Mouse (Mus musculus) kidney, postnatal 4 days (tissue): ENCODE measurements around the gene Gm7030.
A peak's percentile ranks its signal among the peaks of the same experiment; 100 is the strongest.
"Not testable (repeated sequence)": the region's sequence is repeated elsewhere in the genome, so short reads cannot be mapped to it uniquely, and the experiment has no call there.

ENCODE experiments used
- DNase-seq, 2 experiments: peaks; one replicate each; pipeline ENCODE4 v3.0.0; 2021; ENCODE audit warnings: mixed read lengths in 2 of 2

Gm7030 gene

GRCm38 (mm10) chr17:36135421-36136231, 6.4 kb upstream of the Gm7030 start:
- DNase-seq, result not testable (repeated sequence)

- DNase-seq, result no peak
Measured at GRCm38 (mm10) chr17:36131516-36132265, 2.5 kb upstream of the Gm7030 start.

GRCm38 (mm10) chr17:36128525-36128924, 700 bp downstream of the Gm7030 start:
- DNase-seq, result not testable (repeated sequence)

- not testable (repeated sequence) for DNase-seq
Measured at GRCm38 (mm10) chr17:36124111-36124510, 5.1 kb downstream of the Gm7030 start.

- DNase-seq, result peak; percentile 18 to 35
Measured at GRCm38 (mm10) chr17:36121352-36122020, 7.7 kb downstream of the Gm7030 start, which contains the start of gene Gm19684. Gene Gm19684, plus strand, starts transcription at chr17:36121678.

- not testable (repeated sequence) for DNase-seq
Measured at GRCm38 (mm10) chr17:36120839-36121238, 8.4 kb downstream of the Gm7030 start.

- not testable (repeated sequence) for DNase-seq
Measured at GRCm38 (mm10) chr17:36116545-36116944, 12.7 kb downstream of the Gm7030 start.

- peak; percentile 53 to 66 for DNase-seq
Measured at GRCm38 (mm10) chr17:36113979-36114593, 15.1 kb downstream of the Gm7030 start.

GRCm38 (mm10) chr17:36111510-36111868, 17.7 kb downstream of the Gm7030 start:
- peak in 1 of 2 experiments; percentile 30 for DNase-seq

GRCm38 (mm10) chr17:36110641-36111509, 18.4 kb downstream of the Gm7030 start:
- DNase-seq, result peak; percentile 29 to 39

- not testable (repeated sequence) for DNase-seq
Measured at GRCm38 (mm10) chr17:36110129-36110528, 19.1 kb downstream of the Gm7030 start.

- DNase-seq, result not testable (repeated sequence)
Measured at GRCm38 (mm10) chr17:36102091-36102490, 27.1 kb downstream of the Gm7030 start.

GRCm38 (mm10) chr17:36099603-36100002, 29.6 kb downstream of the Gm7030 start:
- DNase-seq, result not testable (repeated sequence)

GRCm38 (mm10) chr17:36093936-36094335, 35.3 kb downstream of the Gm7030 start:
- no peak for DNase-seq

- DNase-seq, result not testable (repeated sequence)
Measured at GRCm38 (mm10) chr17:36092520-36092919, 36.7 kb downstream of the Gm7030 start.

- DNase-seq, result not testable (repeated sequence)
Measured at GRCm38 (mm10) chr17:36091933-36092332, 37.3 kb downstream of the Gm7030 start.

GRCm38 (mm10) chr17:36085976-36086375, 43.2 kb downstream of the Gm7030 start:
- DNase-seq, result not testable (repeated sequence)

GRCm38 (mm10) chr17:36083870-36084451, 45.3 kb downstream of the Gm7030 start:
- peak; percentile 11 to 20 for DNase-seq

- DNase-seq, result peak; percentile 46 to 69
Measured at GRCm38 (mm10) chr17:36083266-36083869, 45.9 kb downstream of the Gm7030 start.

- peak in 1 of 2 experiments; percentile 7 for DNase-seq
Measured at GRCm38 (mm10) chr17:36082519-36083232, 46.5 kb downstream of the Gm7030 start.
